Mouse (Mus musculus): ENCODE measurements at regions not wholly inside any gene's neighbourhood (a gene's known extent, or its start where the extent isn't known, plus 50 kb on each side); places are given as distances from the start of the nearest gene placed in this dataset.

DNA sequence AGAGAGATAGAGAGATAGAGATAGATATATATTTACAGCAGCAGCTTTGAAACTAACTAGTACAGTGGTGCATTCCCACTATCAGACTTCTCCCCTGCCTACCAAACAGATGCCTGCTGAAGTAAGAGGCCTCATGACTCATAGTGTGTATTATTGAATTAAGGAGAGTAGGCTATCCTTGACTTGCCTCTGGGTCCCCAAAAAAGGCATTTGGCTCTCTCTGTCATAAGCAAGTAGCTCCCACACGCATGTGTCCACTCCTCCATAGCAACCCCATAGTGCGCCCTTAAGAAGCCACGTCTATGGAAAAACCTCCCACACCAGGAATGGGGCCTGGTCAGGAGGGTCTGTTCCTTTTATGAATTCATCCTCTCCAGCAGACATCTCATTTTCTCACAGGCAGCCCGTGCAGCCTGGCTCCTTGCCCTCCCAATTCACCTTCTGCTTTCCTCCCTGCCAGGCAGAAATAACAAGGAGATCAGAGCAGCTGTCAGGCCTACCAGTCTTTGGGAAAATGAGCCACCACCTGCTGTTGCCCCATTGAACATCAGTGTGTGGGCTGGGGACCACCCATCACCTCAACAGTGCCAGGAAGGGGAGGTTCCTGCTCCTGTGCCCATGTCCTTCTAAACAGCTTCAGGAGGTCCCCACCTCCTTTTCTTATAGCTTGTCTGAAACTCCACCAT lies 208.5 kb upstream of the Mocs1 start:
- no peak for DNase-seq

- no peak for DNase-seq
These were observed 204.9 kb upstream of the Mocs1 start for GRCm38 (mm10) chr17:49223212-49223611.

GRCm38 (mm10) chr17:49223651-49224050 lies 204.5 kb upstream of the Mocs1 start:
- DNase-seq = peak; percentile 30 to 40

- DNase-seq = peak; percentile 9 to 25
These were observed 202.7 kb upstream of the Mocs1 start for GRCm38 (mm10) chr17:49225255-49226015.

DNA sequence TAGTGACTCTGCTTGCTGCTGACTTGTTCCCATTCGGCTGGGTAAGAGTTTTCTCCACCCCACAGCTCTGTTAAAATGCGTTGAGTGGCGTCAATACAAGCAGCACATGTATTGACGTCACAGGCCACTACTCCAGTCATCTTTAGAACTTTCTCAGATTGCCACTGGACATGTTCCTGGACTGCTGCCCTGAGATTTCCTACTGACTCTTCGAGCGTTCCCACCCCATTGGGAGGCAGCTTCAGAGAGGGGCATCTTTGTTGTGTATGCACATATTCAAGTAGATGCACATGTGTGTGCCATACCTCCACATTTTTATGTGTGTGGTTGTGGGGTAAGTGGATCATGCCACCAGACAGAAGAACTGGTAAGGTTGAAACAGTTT lies 202.2 kb upstream of the Mocs1 start:
- DNase-seq = peak in 1 of 2 experiments; percentile 7

- DNase-seq = no peak
These were observed 196.9 kb upstream of the Mocs1 start for GRCm38 (mm10) chr17:49231287-49231686.

DNA sequence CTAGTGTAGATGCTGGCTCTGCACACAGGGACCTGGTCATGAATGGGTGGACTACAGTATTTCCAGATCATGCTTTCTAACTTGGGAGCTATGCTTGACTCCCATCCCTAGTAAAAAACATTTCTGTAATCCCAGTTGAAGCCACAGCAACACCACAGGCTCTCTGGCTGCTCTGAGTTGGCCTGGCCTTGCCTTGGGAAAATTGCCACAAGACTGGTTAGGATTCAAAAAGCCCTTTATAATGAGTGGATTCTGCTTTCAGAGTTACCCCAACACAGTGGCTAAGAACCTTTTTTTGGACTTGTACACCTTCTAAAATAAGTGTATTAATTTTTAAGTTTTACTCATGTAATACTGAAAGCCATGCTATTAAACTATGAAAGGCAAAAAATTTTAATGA lies 188.1 kb upstream of the Mocs1 start:
- DNase-seq = no peak

DNA sequence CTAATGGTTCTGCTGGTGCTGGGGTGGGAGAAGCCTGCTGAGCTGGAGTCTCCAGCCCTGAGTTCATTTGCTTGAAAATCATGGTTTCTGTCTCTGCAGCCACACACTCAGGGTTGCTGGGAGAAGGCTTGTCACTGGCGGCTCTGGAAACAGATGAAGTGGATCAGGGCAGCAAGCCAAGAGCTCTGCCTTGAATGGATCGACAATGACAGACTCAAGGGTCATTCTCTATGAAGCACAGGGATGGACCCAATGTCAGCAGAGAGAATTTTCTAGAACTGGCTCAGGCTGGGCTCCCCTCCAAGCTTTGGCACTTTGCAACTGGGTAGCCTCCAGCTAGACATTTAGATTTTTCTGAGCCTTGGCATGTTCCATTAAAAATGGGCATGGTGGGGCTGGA lies 184.7 kb upstream of the Mocs1 start:
- peak; percentile 32 to 38 for DNase-seq

DNA sequence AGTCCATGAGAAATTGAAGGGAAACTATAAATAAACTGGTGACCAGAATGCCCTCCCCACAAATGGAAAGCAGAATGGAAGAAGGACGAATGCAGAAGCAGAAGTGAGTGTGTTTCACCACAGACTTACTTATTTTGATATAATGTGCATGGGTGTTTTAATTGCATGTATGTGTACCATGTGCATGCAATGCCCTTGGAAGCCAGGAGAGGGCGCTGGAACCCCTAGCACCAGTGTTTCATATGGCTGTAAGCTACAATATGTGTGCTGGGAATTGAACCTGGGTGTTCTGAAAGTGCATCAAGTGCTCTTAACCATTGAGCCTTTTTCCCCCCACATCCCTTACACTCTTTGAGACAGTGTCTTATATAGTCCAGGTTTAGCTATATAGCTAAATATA lies 183.1 kb upstream of the Mocs1 start:
- DNase-seq = no peak

DNA sequence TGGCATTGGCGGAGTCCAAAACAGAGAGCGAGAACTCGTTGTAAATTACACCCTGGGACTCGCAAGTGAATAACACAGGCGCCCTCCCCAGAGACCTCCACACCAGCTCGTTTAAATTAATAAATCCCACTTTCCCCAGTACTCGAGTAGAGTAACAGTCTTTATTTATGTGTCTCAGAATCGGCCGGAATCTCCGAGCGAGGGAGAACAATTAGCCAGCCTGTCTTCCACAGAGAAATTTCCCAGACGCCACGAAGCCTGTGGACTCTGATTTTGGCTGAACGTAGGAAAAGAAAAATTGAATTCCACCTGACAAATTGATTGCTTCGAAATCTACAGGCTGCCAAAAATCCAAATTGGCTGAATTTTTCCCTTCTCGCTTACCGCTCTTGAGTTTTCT lies 180.9 kb upstream of the Mocs1 start:
- no peak for DNase-seq

DNA sequence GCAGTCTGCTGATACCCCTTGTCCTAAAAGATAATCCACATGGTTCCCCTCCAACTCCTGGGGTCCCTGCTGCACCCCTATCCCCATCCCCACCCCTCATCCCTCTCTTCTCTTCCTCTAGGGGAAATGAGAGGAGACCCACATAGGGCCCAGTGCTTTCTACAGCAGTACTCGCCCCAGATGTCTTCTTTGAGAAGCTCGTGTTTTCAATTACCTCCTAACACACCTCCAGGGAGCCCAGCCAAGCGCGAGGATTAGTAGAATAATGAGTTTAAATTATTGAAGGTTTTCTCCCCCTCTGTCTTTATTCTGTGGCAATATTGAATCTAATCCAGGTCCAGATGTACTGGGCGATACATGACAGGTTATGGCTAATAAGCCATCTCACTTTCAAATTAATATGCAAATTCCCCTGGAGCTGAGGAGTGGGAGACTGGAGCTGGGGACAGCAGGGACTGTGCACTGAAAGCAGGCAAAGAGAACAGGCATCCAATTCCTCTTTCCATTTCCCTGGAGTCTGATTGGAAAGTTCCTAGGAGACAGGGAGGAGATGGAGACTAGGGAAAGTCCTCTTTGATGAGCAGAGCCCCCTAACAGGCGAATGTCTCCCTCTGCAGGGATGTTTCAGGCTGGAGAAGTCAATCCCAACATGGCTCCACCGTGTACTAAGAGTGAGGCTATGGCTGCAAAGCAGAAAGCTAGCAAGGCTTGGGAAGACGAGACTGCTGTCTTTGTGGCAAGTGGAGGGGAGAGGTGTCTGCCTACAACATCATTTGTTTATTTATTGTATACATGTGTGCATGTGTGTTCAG lies 177.2 kb upstream of the Mocs1 start:
- DNase-seq = no peak

DNA sequence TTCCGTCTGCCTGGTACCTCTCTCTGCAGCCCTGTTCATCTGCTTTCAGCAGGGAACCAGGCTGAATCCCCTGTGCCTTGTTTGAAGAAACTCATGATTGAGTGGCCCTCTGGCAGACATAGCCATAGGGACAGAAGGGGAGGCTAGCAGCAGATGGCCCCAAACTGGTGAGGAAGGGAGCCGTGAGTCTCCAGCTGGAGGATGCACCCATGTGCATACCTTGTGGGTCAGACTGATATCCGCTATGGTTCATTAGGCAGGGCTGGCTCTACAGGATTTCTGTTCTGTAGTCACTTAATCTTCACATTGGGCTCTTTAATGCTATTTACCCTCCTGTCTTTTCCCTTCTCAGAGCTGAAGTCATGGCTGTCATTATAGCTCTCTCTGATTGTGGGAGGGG lies 175.9 kb upstream of the Mocs1 start:
- no peak for DNase-seq

DNA sequence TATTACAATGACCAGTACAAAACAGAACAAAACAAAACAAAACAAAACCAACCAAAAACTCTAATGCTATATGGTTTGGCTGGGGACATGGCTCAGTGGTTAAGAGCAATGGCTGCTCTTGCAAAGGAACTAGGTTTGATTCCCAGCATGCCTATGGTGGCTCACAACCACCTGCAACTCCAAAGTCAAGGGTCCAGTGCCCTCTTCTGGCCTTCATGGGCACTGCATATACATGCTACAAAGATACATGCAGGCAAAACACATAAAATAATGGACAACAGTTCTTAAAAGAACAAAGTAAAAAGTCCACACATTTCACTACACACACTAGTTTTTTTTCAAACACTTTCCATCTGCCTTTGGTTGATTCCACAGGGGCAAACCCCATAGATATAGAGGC lies 169.7 kb upstream of the Mocs1 start:
- no peak for DNase-seq

GRCm38 (mm10) chr17:49262394-49262793 lies 165.8 kb upstream of the Mocs1 start:
- DNase-seq = no peak

- DNase-seq = no peak
These were observed 161.8 kb upstream of the Mocs1 start for GRCm38 (mm10) chr17:49266343-49266742.

GRCm38 (mm10) chr17:49269943-49270342 lies 158.2 kb upstream of the Mocs1 start:
- no peak for DNase-seq

DNA sequence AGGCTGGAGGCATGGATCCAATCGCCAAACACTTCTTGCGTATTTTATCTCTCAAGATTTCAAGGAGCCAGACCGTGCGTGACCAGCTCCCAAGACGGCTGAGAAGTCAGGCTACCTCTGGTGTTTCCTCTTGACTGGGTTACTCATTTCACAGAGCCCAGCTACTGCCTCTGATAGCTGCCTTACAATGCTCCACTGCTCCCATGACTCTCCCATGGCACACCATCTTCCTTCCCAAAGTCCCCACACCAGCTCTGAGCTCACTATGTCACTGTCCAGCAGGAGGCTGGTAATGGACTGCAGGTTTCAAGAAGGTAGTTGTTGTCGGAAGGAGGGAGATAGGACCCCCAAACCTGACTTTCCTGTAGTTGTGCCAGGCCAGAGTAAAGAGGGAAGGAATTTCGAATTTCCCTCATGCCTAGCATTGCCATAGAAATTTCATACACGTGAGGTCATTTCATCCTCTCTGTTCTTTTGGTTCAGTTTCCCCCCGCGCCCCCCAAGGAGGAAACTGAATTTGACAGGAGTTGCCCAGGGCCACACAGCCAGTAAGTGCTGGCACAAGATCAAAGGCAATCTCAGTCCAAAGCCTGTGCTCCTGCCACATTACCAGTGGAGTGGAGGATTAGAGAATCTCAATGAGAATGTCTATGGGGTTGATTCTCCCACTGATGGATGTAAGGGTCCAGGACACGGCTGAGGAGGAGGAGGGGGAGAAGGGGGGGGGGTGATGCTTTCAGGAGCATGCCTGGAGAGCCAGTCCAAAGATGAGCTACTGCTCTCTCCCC lies 155.3 kb upstream of the Mocs1 start:
- no peak for DNase-seq

- DNase-seq = no peak
These were observed 153.2 kb upstream of the Mocs1 start for GRCm38 (mm10) chr17:49274936-49275335.

DNA sequence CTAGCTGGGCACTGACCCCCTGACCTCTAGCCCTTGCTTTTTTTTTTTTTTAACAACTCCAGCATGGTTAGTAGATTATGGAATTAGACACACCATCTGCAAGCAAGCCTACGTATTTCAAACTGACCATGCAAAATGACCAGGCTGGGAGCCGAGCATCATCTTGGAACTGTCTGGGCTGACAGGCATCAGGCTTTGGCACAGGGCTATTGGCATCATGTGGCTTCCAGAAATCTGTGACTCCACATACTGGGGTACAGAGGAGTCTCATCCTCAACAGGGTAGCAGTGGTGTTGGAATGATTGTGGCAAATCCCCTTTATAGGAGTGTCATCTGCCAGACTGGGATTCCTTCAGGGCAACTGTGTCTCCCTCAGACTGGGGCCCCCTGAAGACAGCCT lies 152.7 kb upstream of the Mocs1 start:
- DNase-seq = no peak

DNA sequence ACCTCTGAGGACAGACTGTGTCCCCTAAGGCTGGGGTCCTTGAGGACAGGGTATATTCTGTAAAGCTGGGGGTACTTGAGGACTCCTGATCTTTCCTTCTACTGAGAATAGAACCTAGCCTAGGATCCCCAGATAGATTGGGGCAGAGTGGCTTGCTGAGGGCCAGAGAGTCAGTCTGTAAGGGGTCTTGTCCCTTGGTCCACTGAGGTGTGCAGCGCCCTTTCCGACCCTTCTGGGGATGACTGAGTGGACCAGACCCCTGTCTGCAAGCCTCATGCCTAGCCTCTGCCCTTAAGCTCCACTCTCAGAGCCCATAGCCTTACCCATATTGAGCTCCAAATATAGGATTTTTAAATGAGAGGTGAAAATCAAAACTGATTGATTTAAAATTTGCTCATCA lies 152.2 kb upstream of the Mocs1 start:
- no peak for DNase-seq

GRCm38 (mm10) chr17:49278541-49278940 lies 149.6 kb upstream of the Mocs1 start:
- no peak for DNase-seq

- DNase-seq = no peak
These were observed 149.0 kb upstream of the Mocs1 start for GRCm38 (mm10) chr17:49278973-49279727.
